ENCODE assay signal across 8 mouse cellular contexts in the genomic region with DNA sequence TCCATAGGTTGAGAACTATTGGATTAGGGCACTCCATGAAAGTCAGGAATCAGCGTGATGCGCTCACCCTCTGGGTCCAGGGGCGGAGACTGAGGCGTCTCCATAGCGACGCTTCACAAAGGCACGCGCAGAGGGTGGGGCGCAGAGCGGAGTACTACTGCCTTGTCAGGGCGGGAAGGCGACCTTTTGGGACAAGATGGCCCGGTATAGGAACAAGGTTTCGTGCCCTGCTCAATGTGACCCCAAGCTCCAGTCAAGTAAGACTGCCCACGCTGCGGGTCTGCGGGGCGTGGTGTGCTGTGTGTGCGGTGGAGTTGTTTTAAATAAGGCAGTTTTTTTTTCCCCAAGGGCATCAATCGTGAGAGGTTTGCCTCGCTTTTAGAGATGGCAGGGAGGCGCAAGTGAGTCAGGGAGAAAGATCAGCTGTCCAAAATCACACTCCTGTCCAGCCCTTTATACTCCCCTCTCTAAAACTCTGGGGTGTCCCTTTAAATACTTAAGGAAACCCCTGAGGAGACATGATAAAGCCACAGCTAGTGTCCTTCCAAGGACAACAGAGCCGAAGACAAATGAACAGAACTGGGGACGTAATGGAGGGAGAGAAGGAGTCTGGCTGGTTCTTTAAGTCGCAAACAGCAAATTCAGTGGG. TPM values are rescaled to one million over a fixed set of nuclear protein-coding genes. Genes with fewer than 3 reads are reported as not detected.
DNase-seq lines count a peak whose midpoint lies in the region; ATAC-seq and TF ChIP-seq lines count a peak whose summit lies in the region.

Gene Tex26, plus strand, starts transcription at position 130 of the 649 bp plus-strand sequence.

- peak within 1 kb of the TSS; percentile 72 for H3K4me2 ChIP-seq in forebrain, postnatal 0 days (ENCODE audit: low read depth)

- no peak for TF ChIP-seq CTCF in forebrain, postnatal 0 days (IDR thresholded peaks at IDR 0.05; ENCODE audit: low read depth)

- H3K27ac ChIP-seq in forebrain, postnatal 0 days (ENCODE audit: low read depth, low read length) = peak within 1 kb of the TSS; percentile 96

- no peaks in the 10 kb centered on the region for H3K36me3 ChIP-seq in forebrain, postnatal 0 days (ENCODE audit: insufficient read depth)

- H3K4me3 ChIP-seq in forebrain, postnatal 0 days (ENCODE audit: low read depth, low read length) = peak within 1 kb of the TSS; percentile 43

- peak; percentile 94 for DNase-seq in ZHBTc4 (ENCODE audit: low read depth, low spot score)
- peak; percentile 52 to 63 for DNase-seq in cerebellum, adult 18-20 months
- DNase-seq in forebrain, postnatal 0 days = peak; percentile 92
- peak; percentile 71 for DNase-seq in heart, postnatal 4 days
- DNase-seq in layer of hippocampus, postnatal 25 days (ENCODE audit: extremely low spot score in 1 of 2, low spot score in 1 of 2) = peak; percentile 27 to 29
- peak; percentile 66 for DNase-seq in lung, postnatal 25 days (ENCODE audit: low spot score)
- peak; percentile 43 for DNase-seq in retina, postnatal 7 days (ENCODE audit: low read depth, low spot score)

- under 1% methylated on average over 25 of the region's 25 CpGs for WGBS in forebrain, postnatal 0 days

- no peaks in the 10 kb centered on the region for H3K9me3 ChIP-seq in forebrain, postnatal 0 days (ENCODE audit: low read length)

- peaks cover 31% of the 10 kb centered on the region for H3K4me1 ChIP-seq in forebrain, postnatal 0 days (ENCODE audit: insufficient read depth)

- no peaks in the 10 kb centered on the region for H3K27me3 ChIP-seq in forebrain, postnatal 0 days (ENCODE audit: insufficient read depth, low read length)

- ATAC-seq in forebrain, postnatal 0 days = peak; percentile 92
- ATAC-seq in monocyte, adult 5-6 weeks (replicated peaks; ENCODE audit: insufficient number of reproducible peaks, low FRiP score, low TSS enrichment, poor library complexity, severe bottlenecking) = no peak

- peak within 1 kb of the TSS; percentile 72 for H3K9ac ChIP-seq in forebrain, postnatal 0 days

RNA-seq across cellular contexts. Expression of gene Tex26, which starts in this region (rescaled TPM):
- total RNA-seq in forebrain, postnatal 0 days (2014; rRNA removed) = 0.14 and 2.8 TPM in 2 replicates
- polyA plus RNA-seq in forebrain, postnatal 0 days (2015; fragmentation: Nextera tagmentation; extraction: Ambion mirVana) = 1.5 and 1.8 TPM in 2 replicates
- under 1 TPM in 1 of 2 experiments, not detected in 1; 0.60 TPM for total RNA-seq in heart, postnatal 4 days (2021)
- total RNA-seq in layer of hippocampus, postnatal 25 days (2021) = not detected
- total RNA-seq in monocyte, adult 5-6 weeks (2017) = not detected in 3 replicates

Comparison
In these comparisons a context has a peak if more than half of its experiments do, and no peak if none do; other contexts are left out.
1. Peak in DNase-seq in heart, postnatal 4 days; RNA of the gene not detected or under 1 TPM.
2. Peak in DNase-seq in layer of hippocampus, postnatal 25 days; RNA of the gene not detected or under 1 TPM.
3. DNase-seq: peak in every context shown above with its lines; median percentile 94 in ZHBTc4; 92 in forebrain, postnatal 0 days; 71 in heart, postnatal 4 days; 66 in lung, postnatal 25 days; 58 in cerebellum, adult 18-20 months; 43 in retina, postnatal 7 days; 28 in layer of hippocampus, postnatal 25 days.